Mouse (Mus musculus) megakaryocyte, embryonic 14.5 days (primary cell): ENCODE data around the gene Tfeb. TPM values are rescaled to one million over a fixed set of nuclear protein-coding genes. Genes with fewer than 3 reads are reported as not detected.

Experiments
- H3K27me3 ChIP-seq: replicated peaks from 2 replicates; pipeline ENCODE3; 2012; ENCODE audit warnings: inconsistent platforms
- H3K36me3 ChIP-seq: replicated peaks from 2 replicates; pipeline ENCODE3; 2012; ENCODE audit warnings: low read length, inconsistent platforms, mixed read lengths
- H3K4me1 ChIP-seq: 2 replicates; pipeline ENCODE4 v1.6.1; 2012; ENCODE audit warnings: inconsistent platforms
- H3K4me3 ChIP-seq: replicated peaks from 2 replicates; pipeline ENCODE3; 2012; ENCODE audit warnings: moderate library complexity, mild to moderate bottlenecking, inconsistent platforms
- H3K9me3 ChIP-seq: 2 replicates; pipeline ENCODE4 v1.6.1; 2012; ENCODE audit warnings: inconsistent platforms
- FLI1 ChIP-seq: IDR thresholded peaks from 2 replicates; pipeline ENCODE4 v1.6.1; 2012; ENCODE audit warnings: low read length, inconsistent platforms, mixed read lengths
- GATA1 ChIP-seq: IDR thresholded peaks from 3 replicates; pipeline ENCODE4 v1.6.1; 2012; ENCODE audit warnings: mixed read lengths, low read length, inconsistent platforms, borderline replicate concordance
- polyA plus RNA-seq: library from polyadenylated mRNA; stranded (reverse); fragments of >175 nt; gene quantifications from 2 replicates; pipeline ENCODE4 v1.2.3, GENCODE M21; 2012; ENCODE audit warnings: low replicate concordance; ENCODE audit not compliant: insufficient read depth

Gene Tfeb
- polyA plus RNA-seq, 1 experiment: 34.8 TPM

DNA sequence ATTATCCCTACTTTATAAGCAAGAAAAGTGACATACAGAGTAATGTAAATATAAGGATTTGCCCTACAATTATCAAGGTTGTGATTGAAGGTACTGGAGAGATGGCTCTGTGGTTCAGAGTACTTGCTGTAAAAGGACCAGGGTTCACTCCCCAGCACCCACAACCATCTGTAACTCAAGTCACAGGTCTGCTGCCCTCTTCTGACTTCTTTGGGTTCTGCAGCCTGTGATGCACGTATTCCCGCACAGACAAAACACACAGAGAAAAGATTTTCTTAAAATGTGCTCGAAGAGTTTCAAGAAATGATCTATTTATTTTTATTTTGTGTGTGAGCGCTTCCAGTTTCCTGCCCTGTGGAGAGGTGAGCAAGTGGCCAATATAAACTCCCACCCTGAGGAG, 66.8 kb downstream of the Tfeb start:
- Histone ChIP-seq H3K36me3 (no peaks in the 10 kb centered on the region), H3K27me3 (peaks cover 59% of the 10 kb centered on the region), H3K9me3 (peaks cover 7% of the 10 kb centered on the region; the same call in 1 of the 2 replicates), H3K4me1 (peaks cover 17% of the 10 kb centered on the region), H3K4me3 (no peak overlapping the region)
- TF ChIP-seq GATA1 (no peak), FLI1 (no peak)

GRCm38 (mm10) chr17:47805047-47805835, 68.4 kb downstream of the Tfeb start:
- Histone ChIP-seq H3K4me1 (peaks cover 17% of the 10 kb centered on the region), H3K36me3 (no peaks in the 10 kb centered on the region), H3K9me3 (peaks cover 7% of the 10 kb centered on the region; the same call in 1 of the 2 replicates), H3K27me3 (peaks cover 66% of the 10 kb centered on the region), H3K4me3 (no peak overlapping the region)
- TF ChIP-seq FLI1 (no peak), GATA1 (no peak)

DNA sequence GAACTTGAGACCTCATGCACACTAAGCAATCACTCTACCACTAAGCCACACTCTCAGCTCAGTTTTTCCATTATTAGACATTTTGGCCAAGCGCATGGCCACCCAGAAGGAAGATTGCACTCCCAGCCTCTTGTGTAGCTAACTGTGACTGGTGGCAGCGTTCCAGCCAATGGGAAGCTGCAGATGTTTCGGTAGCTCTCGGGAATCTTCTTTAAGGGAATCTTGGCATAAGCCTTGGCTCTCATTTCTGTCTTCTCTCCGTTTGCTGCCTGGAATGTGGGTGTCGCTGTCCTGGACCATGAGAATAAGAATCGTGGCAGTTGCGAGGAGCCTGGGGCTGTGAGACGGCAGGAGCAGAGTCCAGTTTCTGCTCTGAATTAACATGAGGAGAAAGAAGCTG, 69.4 kb downstream of the Tfeb start:
- H3K9me3 ChIP-seq: peaks cover 7% of the 10 kb centered on the region; the same call in 1 of the 2 replicates
- H3K4me3 ChIP-seq: no peak overlapping the region
- no peaks in the 10 kb centered on the region for H3K36me3 ChIP-seq
- TF ChIP-seq GATA1: no peak
- H3K4me1 ChIP-seq: peaks cover 17% of the 10 kb centered on the region
- peaks cover 62% of the 10 kb centered on the region for H3K27me3 ChIP-seq

DNA sequence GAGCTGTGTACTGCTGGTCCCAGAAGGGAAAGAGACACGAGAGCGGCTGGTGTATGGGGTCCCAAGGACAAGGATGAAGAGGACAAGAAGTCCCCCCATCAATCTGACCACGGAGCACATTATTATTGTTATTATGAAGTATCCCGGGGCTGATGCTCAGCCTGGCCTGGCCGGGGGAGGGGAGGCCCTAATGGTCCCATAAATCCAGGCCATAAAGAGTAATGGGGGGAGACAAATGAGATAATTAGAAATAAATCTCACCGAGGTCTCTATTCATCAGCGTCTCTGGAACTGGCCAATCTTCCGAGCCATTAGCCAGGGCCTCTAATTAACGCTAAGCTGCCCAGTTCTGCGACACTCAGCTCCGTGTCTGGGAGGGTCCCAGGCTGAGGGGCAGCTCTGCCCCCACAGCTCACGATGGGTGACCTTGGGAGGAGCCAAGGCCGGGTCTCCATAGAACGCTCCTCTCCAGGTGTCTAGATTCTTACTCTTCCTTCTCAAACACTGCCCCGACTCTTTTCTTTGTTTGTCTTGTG, 74.5 kb downstream of the Tfeb start:
- peaks cover 69% of the 10 kb centered on the region for H3K27me3 ChIP-seq
- peaks cover 7% of the 10 kb centered on the region for H3K4me1 ChIP-seq
- TF ChIP-seq GATA1 (no peak), FLI1 (no peak)
- H3K36me3 ChIP-seq: no peaks in the 10 kb centered on the region
- H3K4me3 ChIP-seq: no peak overlapping the region
- H3K9me3 ChIP-seq: 0 out of 2 replicates have a peak, but pooled peaks cover 4% of the 10 kb centered on the region

- no peaks in the 10 kb centered on the region for H3K36me3 ChIP-seq
- no peak for TF ChIP-seq FLI1
- TF ChIP-seq GATA1: no peak
- peaks cover 63% of the 10 kb centered on the region for H3K27me3 ChIP-seq
- no peak overlapping the region for H3K4me3 ChIP-seq
- no peaks in the 10 kb centered on the region for H3K9me3 ChIP-seq
- H3K4me1 ChIP-seq: peaks cover 7% of the 10 kb centered on the region
These were observed 75.4 kb downstream of the Tfeb start for GRCm38 (mm10) chr17:47812200-47812599.

- peaks cover 7% of the 10 kb centered on the region for H3K4me1 ChIP-seq
These were observed 76.8 kb downstream of the Tfeb start for GRCm38 (mm10) chr17:47813616-47814015.

DNA sequence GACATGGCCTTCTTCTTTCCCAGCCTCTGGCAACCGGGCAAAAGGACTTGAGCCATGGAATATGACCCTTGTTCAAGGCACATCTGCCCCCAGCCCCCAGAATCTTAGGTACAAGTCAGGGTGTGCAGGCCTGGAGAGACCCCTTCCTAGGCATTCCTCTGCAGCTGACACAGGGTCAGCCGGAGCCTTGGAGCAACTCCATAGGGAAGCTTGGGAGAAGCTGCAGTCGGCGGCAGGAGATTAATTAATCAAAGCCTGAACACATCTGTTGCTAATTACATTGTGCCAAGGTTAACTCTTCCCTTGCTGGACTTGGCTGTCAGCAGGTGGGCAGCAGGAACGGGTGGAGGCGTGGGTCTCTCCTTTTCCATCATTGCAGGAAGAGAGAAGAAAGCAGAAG, 77.7 kb downstream of the Tfeb start:
- TF ChIP-seq FLI1: no peak
- no peak for TF ChIP-seq GATA1
- H3K4me1 ChIP-seq: peaks cover 7% of the 10 kb centered on the region
- no peak overlapping the region for H3K4me3 ChIP-seq

More at GRCm38 (mm10) chr17:47813616-47814015, 76.8 kb downstream of the Tfeb start:
- H3K27me3 ChIP-seq: peaks cover 62% of the 10 kb centered on the region
- no peaks in the 10 kb centered on the region for H3K9me3 ChIP-seq
- H3K36me3 ChIP-seq: no peaks in the 10 kb centered on the region
- TF ChIP-seq GATA1 (no peak), FLI1 (no peak)
- H3K4me3 ChIP-seq: no peak overlapping the region

GRCm38 (mm10) chr17:47815446-47815845, 78.6 kb downstream of the Tfeb start:
- TF ChIP-seq GATA1 (no peak), FLI1 (no peak)
- Histone ChIP-seq H3K27me3 (peaks cover 50% of the 10 kb centered on the region), H3K4me1 (peaks cover 7% of the 10 kb centered on the region), H3K9me3 (no peaks in the 10 kb centered on the region), H3K36me3 (no peaks in the 10 kb centered on the region), H3K4me3 (no peak overlapping the region)

More for the DNA sequence above, 77.7 kb downstream of the Tfeb start:
- H3K27me3 ChIP-seq: peaks cover 55% of the 10 kb centered on the region
- H3K9me3 ChIP-seq: no peaks in the 10 kb centered on the region
- H3K36me3 ChIP-seq: no peaks in the 10 kb centered on the region

GRCm38 (mm10) chr17:47818038-47818725, 81.4 kb downstream of the Tfeb start:
- Histone ChIP-seq H3K4me3 (no peak overlapping the region), H3K36me3 (no peaks in the 10 kb centered on the region), H3K4me1 (peaks cover 7% of the 10 kb centered on the region), H3K9me3 (no peaks in the 10 kb centered on the region), H3K27me3 (peaks cover 59% of the 10 kb centered on the region)
- no peak for TF ChIP-seq FLI1
- no peak for TF ChIP-seq GATA1

GRCm38 (mm10) chr17:47821339-47821738, 84.5 kb downstream of the Tfeb start:
- peaks cover 54% of the 10 kb centered on the region for H3K27me3 ChIP-seq
- H3K36me3 ChIP-seq: no peaks in the 10 kb centered on the region
- 0 out of 2 replicates have a peak, but pooled peaks cover 3% of the 10 kb centered on the region for H3K4me1 ChIP-seq
- no peak overlapping the region for H3K4me3 ChIP-seq
- H3K9me3 ChIP-seq: peaks cover 6% of the 10 kb centered on the region; the same call in 1 of the 2 replicates
- TF ChIP-seq FLI1 (no peak), GATA1 (no peak)
